Mouse (Mus musculus) midbrain, embryonic 11.5 days (tissue): ENCODE measurements at regions not wholly inside any gene's neighbourhood (a gene's known extent, or its start where the extent isn't known, plus 50 kb on each side); places are given as distances from the start of the nearest gene placed in this dataset.
A peak's percentile ranks its signal among the peaks of the same experiment; 100 is the strongest.

Experiments used
- ATAC-seq: fragments of 200-750 bp; cut with Nextera tagmentation; 2 replicates; pipeline ENCODE4 v1.8.0; 2017; ENCODE audit warnings: moderate TSS enrichment, moderate library complexity; ENCODE audit not compliant: low FRiP score
- DNase-seq: peaks from one replicate; pipeline ENCODE4 v3.0.0; 2015; ENCODE audit warnings: low spot score; ENCODE audit errors: missing footprints
- H3K27ac ChIP-seq: fragments of 300-500 bp; sonication (generic); 2 replicates; pipeline ENCODE4 v1.5.1; 2014; ENCODE audit warnings: low read depth, low read length
- H3K27me3 ChIP-seq: fragments of 300-500 bp; sonication (generic); 2 replicates; pipeline ENCODE4 v1.6.1; 2014; ENCODE audit warnings: mild to moderate bottlenecking, low read length, moderate library complexity, mixed read lengths; ENCODE audit not compliant: control insufficient read depth, insufficient read depth
- H3K36me3 ChIP-seq: fragments of 300-500 bp; sonication (generic); 2 replicates; pipeline ENCODE4 v1.6.1; 2014; ENCODE audit warnings: mild to moderate bottlenecking, low read length, moderate library complexity, mixed read lengths; ENCODE audit not compliant: control insufficient read depth, insufficient read depth
- H3K4me1 ChIP-seq: fragments of 300-500 bp; sonication (generic); 2 replicates; pipeline ENCODE4 v1.6.1; 2014; ENCODE audit warnings: low read length; ENCODE audit not compliant: control insufficient read depth, insufficient read depth
- H3K4me2 ChIP-seq: fragments of 300-500 bp; sonication (generic); 2 replicates; pipeline ENCODE4 v1.6.1; 2014; ENCODE audit warnings: mild to moderate bottlenecking, moderate library complexity
- H3K4me3 ChIP-seq: fragments of 300-500 bp; sonication (generic); 2 replicates; pipeline ENCODE4 v1.5.1; 2014; ENCODE audit warnings: low read depth, low read length
- H3K9ac ChIP-seq: fragments of 300-500 bp; sonication (generic); 2 replicates; pipeline ENCODE4 v1.6.1; 2014; ENCODE audit warnings: low read length
- H3K9me3 ChIP-seq: fragments of 300-500 bp; sonication (generic); 2 replicates; pipeline ENCODE4 v1.6.1; 2016; ENCODE audit warnings: low read length; ENCODE audit not compliant: control insufficient read depth
- WGBS: fragments of 180-500 bp; shearing (Covaris S2); extraction: QIAGEN DNeasy Blood & Tissue Kit; methylation state at CpG from one replicate; pipeline ENCODE4 v1.1.7; 2014; 5-methylcytosine and 5-hydroxymethylcytosine counted together

GRCm38 (mm10) chr12:12765055-12765454 is 176.7 kb downstream of the Mycn start:
- no peak overlapping the region for H3K9ac ChIP-seq
- no peaks in the 10 kb centered on the region for H3K27me3 ChIP-seq
- no peaks in the 10 kb centered on the region for H3K36me3 ChIP-seq
- no peak for DNase-seq
- H3K4me2 ChIP-seq, result no peak overlapping the region
- no peaks in the 10 kb centered on the region for H3K4me1 ChIP-seq
- WGBS, result 85% methylated on average over 8 of the region's 8 CpGs
- H3K27ac ChIP-seq, result no peak overlapping the region
- H3K9me3 ChIP-seq, result peaks cover 3% of the 10 kb centered on the region; the same call in 1 of the 2 replicates
- ATAC-seq, result no peak
- no peak overlapping the region for H3K4me3 ChIP-seq

GRCm38 (mm10) chr12:12764586-12764985 is 177.1 kb downstream of the Mycn start:
- H3K36me3 ChIP-seq, result no peaks in the 10 kb centered on the region
- no peaks in the 10 kb centered on the region for H3K4me1 ChIP-seq
- H3K4me3 ChIP-seq, result no peak overlapping the region
- H3K27ac ChIP-seq, result no peak overlapping the region
- DNase-seq (no peak), ATAC-seq (no peak)
- 83% methylated on average over 4 of the region's 4 CpGs for WGBS
- H3K9ac ChIP-seq, result no peak overlapping the region
- peaks cover 3% of the 10 kb centered on the region; the same call in 1 of the 2 replicates for H3K9me3 ChIP-seq
- H3K27me3 ChIP-seq, result no peaks in the 10 kb centered on the region
- no peak overlapping the region for H3K4me2 ChIP-seq

GRCm38 (mm10) chr12:12756301-12756948 is 185.3 kb downstream of the Mycn start:
- H3K4me2 ChIP-seq, result no peak overlapping the region
- DNase-seq, result no peak
- no peak overlapping the region for H3K9ac ChIP-seq
- ATAC-seq, result no peak
- peaks cover 3% of the 10 kb centered on the region; the same call in 1 of the 2 replicates for H3K9me3 ChIP-seq
- H3K27me3 ChIP-seq, result no peaks in the 10 kb centered on the region
- H3K27ac ChIP-seq, result no peak overlapping the region
- peaks cover 5% of the 10 kb centered on the region for H3K4me1 ChIP-seq
- H3K36me3 ChIP-seq, result no peaks in the 10 kb centered on the region
- no peak overlapping the region for H3K4me3 ChIP-seq
- WGBS, result 82% methylated on average over 2 of the region's 2 CpGs

GRCm38 (mm10) chr12:12753849-12754248 is 187.9 kb downstream of the Mycn start:
- ATAC-seq, result 0 out of 2 replicates have a peak, but pooled peaks have one; percentile 44
- 12% methylated on average over 9 of the region's 9 CpGs for WGBS

GRCm38 (mm10) chr12:12751670-12752426 is 189.9 kb downstream of the Mycn start:
- 90% methylated on average over 10 of the region's 10 CpGs for WGBS

More at GRCm38 (mm10) chr12:12753849-12754248, 187.9 kb downstream of the Mycn start:
- Histone ChIP-seq H3K27ac (no peak overlapping the region; the same call in 1 of the 2 replicates), H3K4me3 (no peak overlapping the region), H3K36me3 (no peaks in the 10 kb centered on the region), H3K4me2 (no peak overlapping the region), H3K9me3 (no peaks in the 10 kb centered on the region), H3K27me3 (no peaks in the 10 kb centered on the region), H3K4me1 (peaks cover 5% of the 10 kb centered on the region), H3K9ac (no peak overlapping the region)
- DNase-seq, result no peak

GRCm38 (mm10) chr12:12749690-12750089 is 192.0 kb downstream of the Mycn start:
- H3K9ac ChIP-seq, result no peak overlapping the region
- no peak overlapping the region for H3K4me3 ChIP-seq
- ATAC-seq, result no peak
- H3K27me3 ChIP-seq, result no peaks in the 10 kb centered on the region
- H3K9me3 ChIP-seq, result no peaks in the 10 kb centered on the region
- H3K4me2 ChIP-seq, result no peak overlapping the region
- no peak overlapping the region for H3K27ac ChIP-seq
- no peak for DNase-seq
- peaks cover 5% of the 10 kb centered on the region for H3K4me1 ChIP-seq
- no peaks in the 10 kb centered on the region for H3K36me3 ChIP-seq
- WGBS, result 90% methylated on average over 3 of the region's 3 CpGs

More at GRCm38 (mm10) chr12:12751670-12752426, 189.9 kb downstream of the Mycn start:
- Histone ChIP-seq H3K9ac (no peak overlapping the region), H3K4me3 (no peak overlapping the region), H3K36me3 (no peaks in the 10 kb centered on the region), H3K27me3 (no peaks in the 10 kb centered on the region), H3K4me1 (peaks cover 5% of the 10 kb centered on the region), H3K9me3 (no peaks in the 10 kb centered on the region), H3K4me2 (no peak overlapping the region), H3K27ac (no peak overlapping the region)
- ATAC-seq, result no peak
- DNase-seq, result no peak

GRCm38 (mm10) chr12:12746852-12747454 is 194.8 kb downstream of the Mycn start:
- no peak for DNase-seq
- Histone ChIP-seq H3K27ac (no peak overlapping the region), H3K4me2 (no peak overlapping the region), H3K9me3 (no peaks in the 10 kb centered on the region), H3K27me3 (no peaks in the 10 kb centered on the region), H3K4me3 (no peak overlapping the region), H3K4me1 (no peaks in the 10 kb centered on the region), H3K36me3 (no peaks in the 10 kb centered on the region), H3K9ac (no peak overlapping the region)
- WGBS, result 37% methylated on average over 4 of the region's 4 CpGs
- ATAC-seq, result no peak

- H3K9ac ChIP-seq, result no peak overlapping the region
- ATAC-seq, result no peak
- H3K36me3 ChIP-seq, result no peaks in the 10 kb centered on the region
- no peaks in the 10 kb centered on the region for H3K27me3 ChIP-seq
- WGBS, result 80% methylated on average over 2 of the region's 2 CpGs
- no peak for DNase-seq
- no peak overlapping the region for H3K27ac ChIP-seq
- H3K4me1 ChIP-seq, result 0 out of 2 replicates have a peak, but pooled peaks cover under 1% of the 10 kb centered on the region
- H3K4me2 ChIP-seq, result no peak overlapping the region
- H3K4me3 ChIP-seq, result no peak overlapping the region
- no peaks in the 10 kb centered on the region for H3K9me3 ChIP-seq
These were observed 197.2 kb downstream of the Mycn start for GRCm38 (mm10) chr12:12744492-12744891.
